Mouse (Mus musculus) limb, embryonic 14.5 days (tissue): ENCODE measurements at regions not wholly inside any gene's neighbourhood (a gene's known extent, or its start where the extent isn't known, plus 50 kb on each side); places are given as distances from the start of the nearest gene placed in this dataset. TPM values are rescaled to one million over a fixed set of nuclear protein-coding genes. Genes with fewer than 3 reads are reported as not detected.

Experiments used
- ATAC-seq: fragments of 200-750 bp; cut with Nextera tagmentation; 2 replicates; pipeline ENCODE4 v1.8.0; 2017; ENCODE audit warnings: low read depth, moderate number of reproducible peaks, moderate TSS enrichment; ENCODE audit not compliant: low FRiP score
- DNase-seq: peaks from one replicate; pipeline ENCODE4 v3.0.0-alpha.2; 2015; ENCODE audit warnings: low spot score
- H3K27ac ChIP-seq: fragments of 300-500 bp; sonication (generic); replicated peaks from 2 replicates; pipeline ENCODE4 v1.5.1; 2014; ENCODE audit warnings: low read depth, mild to moderate bottlenecking, low read length, moderate library complexity, mixed read lengths
- H3K27me3 ChIP-seq: fragments of 300-500 bp; sonication (generic); 2 replicates; pipeline ENCODE4 v1.6.1; 2014; ENCODE audit warnings: low read length, mixed read lengths; ENCODE audit not compliant: control insufficient read depth, insufficient read depth
- H3K36me3 ChIP-seq: fragments of 300-500 bp; sonication (generic); 2 replicates; pipeline ENCODE4 v1.6.1; 2014; ENCODE audit warnings: mild to moderate bottlenecking, low read length, moderate library complexity, mixed read lengths; ENCODE audit not compliant: control insufficient read depth, insufficient read depth
- H3K4me1 ChIP-seq: fragments of 300-500 bp; sonication (generic); 2 replicates; pipeline ENCODE4 v1.6.1; 2014; ENCODE audit warnings: antibody characterized with exemption, low read length, mixed read lengths; ENCODE audit not compliant: control insufficient read depth, insufficient read depth
- H3K4me2 ChIP-seq: fragments of 300-500 bp; sonication (generic); replicated peaks from 2 replicates; pipeline ENCODE4 v1.6.1; 2014; ENCODE audit warnings: low read depth, mild to moderate bottlenecking, low read length, moderate library complexity; ENCODE audit not compliant: severe bottlenecking
- H3K4me3 ChIP-seq: fragments of 300-500 bp; sonication (generic); replicated peaks from 2 replicates; pipeline ENCODE4 v1.5.1; 2014; ENCODE audit warnings: low read length
- H3K9ac ChIP-seq: fragments of 300-500 bp; sonication (generic); 2 replicates; pipeline ENCODE4 v1.6.1; 2014; ENCODE audit warnings: mild to moderate bottlenecking, low read depth, low read length, moderate library complexity; ENCODE audit not compliant: severe bottlenecking
- H3K9me3 ChIP-seq: fragments of 300-500 bp; sonication (generic); 2 replicates; pipeline ENCODE4 v1.6.1; 2016; ENCODE audit warnings: low read length; ENCODE audit not compliant: control insufficient read depth
- POLR2A ChIP-seq: fragments of 200-500 bp; IDR thresholded peaks from 2 replicates; pipeline ENCODE4 v1.8.0; 2012; ENCODE audit warnings: inconsistent platforms, mild to moderate bottlenecking, moderate library complexity, borderline replicate concordance; ENCODE audit not compliant: insufficient read depth, insufficient read length; ENCODE audit errors: extremely low read depth
- WGBS: fragments of 180-500 bp; shearing (Covaris S2); extraction: QIAGEN DNeasy Blood & Tissue Kit; methylation state at CpG from one replicate; pipeline ENCODE4 v1.1.7; 2014; 5-methylcytosine and 5-hydroxymethylcytosine counted together
- microRNA-seq: library from miRNA; unstranded; fragments of <30 nt; microRNA quantifications from one replicate; pipeline ENCODE4, GENCODE M21; 2016

GRCm38 (mm10) chrX:93159105-93159504 is 127.1 kb upstream of the Arx start:
- H3K9me3 ChIP-seq, result no peaks in the 10 kb centered on the region
- no peak overlapping the region for H3K4me2 ChIP-seq
- H3K9ac ChIP-seq, result no peak overlapping the region
- ATAC-seq (no peak), DNase-seq (no peak)
- no peak for TF ChIP-seq POLR2A
- no peaks in the 10 kb centered on the region for H3K4me1 ChIP-seq
- no peak overlapping the region for H3K27ac ChIP-seq
- H3K27me3 ChIP-seq, result no peaks in the 10 kb centered on the region
- H3K36me3 ChIP-seq, result no peaks in the 10 kb centered on the region
- no peak overlapping the region for H3K4me3 ChIP-seq

GRCm38 (mm10) chrX:93160956-93161355 is 125.3 kb upstream of the Arx start:
- Histone ChIP-seq H3K4me2 (no peak overlapping the region), H3K9ac (no peak overlapping the region), H3K27ac (no peak overlapping the region), H3K27me3 (no peaks in the 10 kb centered on the region), H3K4me1 (no peaks in the 10 kb centered on the region), H3K4me3 (no peak overlapping the region), H3K9me3 (no peaks in the 10 kb centered on the region), H3K36me3 (no peaks in the 10 kb centered on the region)
- WGBS, result 65% methylated on average over 1 of the region's 1 CpGs
- DNase-seq, result no peak
- TF ChIP-seq POLR2A, result no peak
- no peak for ATAC-seq

Small RNA genes in the stretch of these regions (microRNA-seq; reads per million reads assigned to microRNA genes)
- gene Gm24973, result not detected
